Mouse (Mus musculus) CH12.LX (cell line): ENCODE measurements at regions not wholly inside any gene's neighbourhood (a gene's known extent, or its start where the extent isn't known, plus 50 kb on each side); places are given as distances from the start of the nearest gene placed in this dataset.

Source experiments
- DNase-seq: peaks from one replicate; pipeline ENCODE4 v3.0.0-alpha.2; 2013; ENCODE audit errors: extremely low read depth
- H3K27ac ChIP-seq: 2 replicates; pipeline ENCODE4 v1.5.1; 2012; ENCODE audit warnings: low read depth, mild to moderate bottlenecking, control low read depth, moderate library complexity; ENCODE audit not compliant: insufficient read depth
- H3K27me3 ChIP-seq: replicated peaks from 2 replicates; pipeline ENCODE3; 2012; ENCODE audit warnings: inconsistent platforms
- H3K36me3 ChIP-seq, 2 experiments: replicated peaks in 1 of 2; 2 replicates each; pipeline versions ENCODE3 to v1.6.1; 2012; ENCODE audit warnings: inconsistent platforms in 1 of 2, low read length in 1 of 2, mild to moderate bottlenecking in 1 of 2, mixed read lengths in 1 of 2, moderate library complexity in 1 of 2; ENCODE audit not compliant: control insufficient read depth in 1 of 2, insufficient read depth in 1 of 2
- H3K4me1 ChIP-seq, 2 experiments: 2 replicates each; pipeline ENCODE4 v1.6.1; 2012; ENCODE audit warnings: inconsistent platforms in 1 of 2, moderate library complexity in 1 of 2; ENCODE audit not compliant: insufficient read depth in 2 of 2, control insufficient read depth in 1 of 2
- H3K4me2 ChIP-seq: 2 replicates; pipeline ENCODE4 v1.6.1; 2012; ENCODE audit warnings: low read depth, mild to moderate bottlenecking, control low read depth; ENCODE audit not compliant: poor library complexity, insufficient read depth, severe bottlenecking
- H3K4me3 ChIP-seq, 3 experiments: fragments of 150-350 bp in 1 of 3; sonication (generic) in 1 of 3; replicated peaks in 1 of 3; 2 replicates each; pipeline versions ENCODE3 to v1.5.1; 2011 to 2012; ENCODE audit warnings: low read depth in 2 of 3, low read length in 2 of 3, mild to moderate bottlenecking in 2 of 3, moderate library complexity in 2 of 3, control low read depth in 1 of 3, improper control_type of control experiment in 1 of 3, inconsistent platforms in 1 of 3, mixed read lengths in 1 of 3; ENCODE audit not compliant: poor library complexity in 1 of 3
- H3K79me2 ChIP-seq: replicated peaks from 2 replicates; pipeline ENCODE4 v1.6.1; 2012; ENCODE audit warnings: mild to moderate bottlenecking, moderate library complexity; ENCODE audit not compliant: control insufficient read depth, poor library complexity, insufficient read depth, severe bottlenecking; ENCODE audit errors: extremely low read depth
- H3K9ac ChIP-seq: 2 replicates; pipeline ENCODE4 v1.6.1; 2012; ENCODE audit warnings: low read depth, mild to moderate bottlenecking, control low read depth, moderate library complexity; ENCODE audit not compliant: insufficient read depth
- H3K9me3 ChIP-seq: replicated peaks from 2 replicates; pipeline ENCODE3; 2012; ENCODE audit warnings: low read length, inconsistent platforms, mixed read lengths
- BHLHE40 ChIP-seq: IDR thresholded peaks from 2 replicates; pipeline ENCODE4 v1.6.1; 2011; ENCODE audit warnings: mild to moderate bottlenecking, low read depth, low read length, improper control_type of control experiment
- CHD2 ChIP-seq: IDR thresholded peaks from 2 replicates; pipeline ENCODE4 v1.6.1; 2011; ENCODE audit warnings: low read length, improper control_type of control experiment
- E2F4 ChIP-seq: IDR thresholded peaks from 2 replicates; pipeline ENCODE4 v1.6.1; 2011; ENCODE audit warnings: low read depth, low read length, improper control_type of control experiment; ENCODE audit not compliant: insufficient replicate concordance
- ELF1 ChIP-seq: IDR thresholded peaks from 2 replicates; pipeline ENCODE4 v1.6.1; 2014; ENCODE audit warnings: low read depth, mild to moderate bottlenecking, inconsistent platforms, low read length, improper control_type of control experiment
- EP300 ChIP-seq: IDR thresholded peaks from 2 replicates; pipeline ENCODE4 v1.6.1; 2011; ENCODE audit warnings: low read length, improper control_type of control experiment
- ETS1 ChIP-seq: conservative IDR thresholded peaks from 2 replicates; pipeline ENCODE4 v1.6.1; 2012; ENCODE audit warnings: low read depth, mild to moderate bottlenecking, inconsistent platforms, low read length, improper control_type of control experiment, moderate library complexity
- GABPA ChIP-seq: IDR thresholded peaks from 2 replicates; pipeline ENCODE4 v1.6.1; 2012; ENCODE audit warnings: low read depth, low read length, improper control_type of control experiment, inconsistent platforms; ENCODE audit not compliant: insufficient replicate concordance
- HCFC1 ChIP-seq: IDR thresholded peaks from 2 replicates; pipeline ENCODE4 v1.6.1; 2012; ENCODE audit warnings: low read depth, mild to moderate bottlenecking, inconsistent platforms, low read length, improper control_type of control experiment
- IRF4 ChIP-seq: IDR thresholded peaks from 2 replicates; pipeline ENCODE4 v1.6.1; 2014; ENCODE audit warnings: low read depth, mild to moderate bottlenecking, inconsistent platforms, low read length, improper control_type of control experiment
- JUN ChIP-seq: IDR thresholded peaks from 2 replicates; pipeline ENCODE4 v1.6.1; 2011; ENCODE audit warnings: low read depth, mild to moderate bottlenecking, low read length, improper control_type of control experiment, moderate library complexity; ENCODE audit not compliant: insufficient read depth
- JUND ChIP-seq: conservative IDR thresholded peaks from 2 replicates; pipeline ENCODE4 v1.6.1; 2011; ENCODE audit warnings: low read depth, low read length, improper control_type of control experiment
- KAT2A ChIP-seq: IDR thresholded peaks from 2 replicates; pipeline ENCODE4 v1.6.1; 2012; ENCODE audit warnings: low read length, improper control_type of control experiment, inconsistent platforms; ENCODE audit not compliant: insufficient replicate concordance
- MAFK ChIP-seq: IDR thresholded peaks from 2 replicates; pipeline ENCODE4 v1.6.1; 2011; ENCODE audit warnings: low read length, improper control_type of control experiment; ENCODE audit not compliant: insufficient replicate concordance
- MEF2A ChIP-seq: IDR thresholded peaks from 2 replicates; pipeline ENCODE4 v1.6.1; 2014; ENCODE audit warnings: low read depth, mild to moderate bottlenecking, inconsistent platforms, low read length, improper control_type of control experiment, borderline replicate concordance
- MXI1 ChIP-seq: IDR thresholded peaks from 2 replicates; pipeline ENCODE4 v1.6.1; 2011; ENCODE audit warnings: mild to moderate bottlenecking, low read depth, low read length, improper control_type of control experiment
- MYC ChIP-seq: IDR thresholded peaks from 2 replicates; pipeline ENCODE4 v1.6.1; 2011; ENCODE audit warnings: low read depth, mild to moderate bottlenecking, improper control_type of control experiment, low read length
- NELFE ChIP-seq: IDR thresholded peaks from 2 replicates; pipeline ENCODE4 v1.6.1; 2011; ENCODE audit warnings: low read depth, low read length, improper control_type of control experiment
- NRF1 ChIP-seq: IDR thresholded peaks from 2 replicates; pipeline ENCODE4 v1.6.1; 2014; ENCODE audit warnings: low read depth, mild to moderate bottlenecking, inconsistent platforms, low read length, improper control_type of control experiment, moderate library complexity
- PAX5 ChIP-seq: IDR thresholded peaks from 2 replicates; pipeline ENCODE4 v1.6.1; 2012; ENCODE audit warnings: low read length, inconsistent platforms, mixed read lengths
- POLR2A ChIP-seq: IDR thresholded peaks from 2 replicates; pipeline ENCODE4 v1.6.1; 2011; ENCODE audit warnings: low read depth, mild to moderate bottlenecking, improper control_type of control experiment, low read length
- POLR2AphosphoS2 ChIP-seq: IDR thresholded peaks from 2 replicates; pipeline ENCODE4 v1.6.1; 2011; ENCODE audit warnings: low read depth, low read length, improper control_type of control experiment
- RAD21 ChIP-seq: IDR thresholded peaks from 2 replicates; pipeline ENCODE4 v1.6.1; 2011; ENCODE audit warnings: low read depth, mild to moderate bottlenecking, low read length, improper control_type of control experiment, moderate library complexity
- RCOR1 ChIP-seq: conservative IDR thresholded peaks from 2 replicates; pipeline ENCODE4 v1.6.1; 2012; ENCODE audit warnings: low read depth, mild to moderate bottlenecking, inconsistent platforms, low read length, improper control_type of control experiment
- SIN3A ChIP-seq: IDR thresholded peaks from 2 replicates; pipeline ENCODE4 v1.6.1; 2012; ENCODE audit warnings: low read length, improper control_type of control experiment, inconsistent platforms
- SMC3 ChIP-seq: IDR thresholded peaks from 2 replicates; pipeline ENCODE4 v1.6.1; 2011; ENCODE audit warnings: low read depth, low read length, improper control_type of control experiment
- TCF12 ChIP-seq: IDR thresholded peaks from 2 replicates; pipeline ENCODE4 v1.6.1; 2014; ENCODE audit warnings: low read depth, mild to moderate bottlenecking, inconsistent platforms, low read length, improper control_type of control experiment
- UBTF ChIP-seq: IDR thresholded peaks from 2 replicates; pipeline ENCODE4 v1.6.1; 2012; ENCODE audit warnings: low read depth, mild to moderate bottlenecking, inconsistent platforms, low read length, improper control_type of control experiment, moderate library complexity
- USF1 ChIP-seq: IDR thresholded peaks from 2 replicates; pipeline ENCODE4 v1.6.1; 2014; ENCODE audit warnings: low read depth, mild to moderate bottlenecking, inconsistent platforms, low read length, improper control_type of control experiment
- USF2 ChIP-seq: conservative IDR thresholded peaks from 2 replicates; pipeline ENCODE4 v1.6.1; 2011; ENCODE audit warnings: low read depth, low read length, improper control_type of control experiment
- ZKSCAN1 ChIP-seq: IDR thresholded peaks from 2 replicates; pipeline ENCODE4 v1.6.1; 2012; ENCODE audit warnings: low read depth, inconsistent platforms, low read length, improper control_type of control experiment, borderline replicate concordance
- ZMIZ1 ChIP-seq: IDR thresholded peaks from 2 replicates; pipeline ENCODE4 v1.6.1; 2012; ENCODE audit warnings: low read depth, mild to moderate bottlenecking, inconsistent platforms, low read length, improper control_type of control experiment
- dilution Hi-C: fragments of 300-500 bp; cut with MboI; formaldehyde crosslinking; loops from 2 replicates; pipeline ENCODE4 v1.14.3; 2020; ENCODE audit warnings: low sequenced_read_pairs; ENCODE audit not compliant: extremely low pct_unique_long_range_greater_than_20kb, extremely low pct_ligation_motif_present
- in situ Hi-C: fragments of 300-500 bp; cut with MboI; formaldehyde crosslinking; loops from 3 replicates; pipeline ENCODE4 v1.14.3; 2019; ENCODE audit warnings: low sequenced_read_pairs, low pct_ligation_motif_present, low pct_unique_long_range_greater_than_20kb, mixed read lengths

- no peak overlapping the region for H3K4me3 ChIP-seq
- dilution Hi-C loops: no loop called here
- in situ Hi-C loops: no loop called here
Measured at GRCm38 (mm10) chr9:115562783-115563182, 252.6 kb upstream of the Stt3b start.

GRCm38 (mm10) chr9:115564366-115564765 is 254.1 kb upstream of the Stt3b start:
- Histone ChIP-seq H3K36me3 (no peaks in the 10 kb centered on the region), H3K27ac (no peak overlapping the region)
- dilution Hi-C loops: no loop called here

More at GRCm38 (mm10) chr9:115562783-115563182, 252.6 kb upstream of the Stt3b start:
- TF ChIP-seq UBTF (no peak), POLR2AphosphoS2 (no peak), RCOR1 (no peak), EP300 (no peak), MEF2A (no peak), HCFC1 (no peak), IRF4 (no peak), USF2 (no peak), ELF1 (no peak), MAFK (no peak), ZKSCAN1 (no peak), KAT2A (no peak), ETS1 (no peak), RAD21 (no peak), SIN3A (no peak), GABPA (no peak), ZMIZ1 (no peak), JUND (no peak), NRF1 (no peak), USF1 (no peak)
- TF ChIP-seq, all 38 proteins: peak for 0
- no peaks in the 10 kb centered on the region for H3K36me3 ChIP-seq
- H3K4me1 ChIP-seq: peaks cover 0 to 9% of the 10 kb centered on the region in 2 experiments; a peak in 2 of 4 replicates
- H3K27ac ChIP-seq: no peak overlapping the region
- no peaks in the 10 kb centered on the region for H3K27me3 ChIP-seq
- no peak overlapping the region for H3K9ac ChIP-seq
- H3K4me2 ChIP-seq: no peak overlapping the region
- no peak for DNase-seq
- peaks cover 13% of the 10 kb centered on the region for H3K9me3 ChIP-seq
- H3K79me2 ChIP-seq: no peaks in the 10 kb centered on the region

More at GRCm38 (mm10) chr9:115564366-115564765, 254.1 kb upstream of the Stt3b start:
- DNase-seq: no peak
- TF ChIP-seq ZMIZ1 (no peak), BHLHE40 (no peak), CHD2 (no peak), MYC (no peak), EP300 (no peak), USF2 (no peak), POLR2A (no peak), POLR2AphosphoS2 (no peak), NELFE (no peak), UBTF (no peak), ZKSCAN1 (no peak), KAT2A (no peak), SMC3 (no peak), RCOR1 (no peak), E2F4 (no peak), TCF12 (no peak), RAD21 (no peak), PAX5 (no peak), JUN (no peak), MXI1 (no peak)
- Histone ChIP-seq H3K79me2 (no peaks in the 10 kb centered on the region), H3K9ac (no peak overlapping the region), H3K4me3 (no peak overlapping the region), H3K9me3 (peaks cover 11% of the 10 kb centered on the region), H3K4me2 (no peak overlapping the region), H3K4me1 (peaks cover 0 to 23% of the 10 kb centered on the region in 2 experiments; a peak in 2 of 4 replicates), H3K27me3 (no peaks in the 10 kb centered on the region)
- in situ Hi-C loops: no loop called here
